Mouse (Mus musculus) brown adipose tissue, adult 24 weeks (tissue): Measurements from ENCODE around the gene Rap1gap2. TPM values are rescaled to one million over a fixed set of nuclear protein-coding genes. Genes with fewer than 3 reads are reported as not detected.

ENCODE experiments used
- polyA plus RNA-seq: library from polyadenylated mRNA; stranded (reverse); fragments of >200 nt; gene quantifications from 2 replicates; pipeline ENCODE4 v1.2.4, GENCODE M21; 2012; ENCODE audit not compliant: missing spikeins, insufficient read depth, insufficient read length

The Rap1gap2 gene
- polyA plus RNA-seq, 1 experiment: 4.5 TPM

Other genes with a start within 250 kb of the Rap1gap2 start
- gene Olfr412, start 248.8 kb downstream of the Rap1gap2 start, polyA plus RNA-seq: not detected in 2 replicates
- gene Ccdc92b, start 8.7 kb upstream of the Rap1gap2 start, polyA plus RNA-seq: not detected in 2 replicates
- 126 and 174 TPM in 2 replicates for gene Cluh, start 38.6 kb upstream of the Rap1gap2 start, polyA plus RNA-seq
- 53.3 and 55.7 TPM in 2 replicates for gene Pafah1b1, start 113.8 kb upstream of the Rap1gap2 start, polyA plus RNA-seq
- gene Mettl16, start 159.9 kb upstream of the Rap1gap2 start, polyA plus RNA-seq: 11.1 and 12.7 TPM in 2 replicates
- 5.6 and 6.2 TPM in 2 replicates for gene Mnt, start 220.0 kb upstream of the Rap1gap2 start, polyA plus RNA-seq